Mouse (Mus musculus) layer of hippocampus, adult 9-11 months (tissue): ENCODE measurements around the gene Gpr180.
"Not testable (repeated sequence)": the region's sequence is repeated elsewhere in the genome, so short reads cannot be mapped to it uniquely, and the experiment has no call there.

ENCODE experiments used
- DNase-seq: peaks from one replicate; pipeline ENCODE4 v3.0.0; 2022

Gene Gpr180

GRCm38 (mm10) chr14:118136744-118137452 is at the start of gene Gpr180:
Gene Gpr180 (plus strand): TSS chr14:118137158.
- DNase-seq, result peak; percentile 97

GRCm38 (mm10) chr14:118088437-118089207 is 48.3 kb upstream of the Gpr180 start:
- DNase-seq, result peak; percentile 6

GRCm38 (mm10) chr14:118089215-118089805 is 47.6 kb upstream of the Gpr180 start:
- peak; percentile 88 for DNase-seq

GRCm38 (mm10) chr14:118089806-118090392 is 47.1 kb upstream of the Gpr180 start:
- no peak for DNase-seq

GRCm38 (mm10) chr14:118098265-118098664 is 38.7 kb upstream of the Gpr180 start:
- no peak for DNase-seq

- no peak for DNase-seq
These were observed 35.5 kb upstream of the Gpr180 start for GRCm38 (mm10) chr14:118101227-118101990.

GRCm38 (mm10) chr14:118107479-118107878 is 29.5 kb upstream of the Gpr180 start:
- not testable (repeated sequence) for DNase-seq

- no peak for DNase-seq
These were observed 23.8 kb upstream of the Gpr180 start for GRCm38 (mm10) chr14:118113116-118113515.

GRCm38 (mm10) chr14:118124129-118124528 is 12.8 kb upstream of the Gpr180 start:
- DNase-seq, result no peak

GRCm38 (mm10) chr14:118124771-118125170 is 12.2 kb upstream of the Gpr180 start:
- no peak for DNase-seq

GRCm38 (mm10) chr14:118126301-118126700 is 10.7 kb upstream of the Gpr180 start:
- no peak for DNase-seq

GRCm38 (mm10) chr14:118131472-118131871 is 5.5 kb upstream of the Gpr180 start:
- DNase-seq, result no peak

- DNase-seq, result no peak
These were observed 4.9 kb upstream of the Gpr180 start for GRCm38 (mm10) chr14:118131931-118132641.

- DNase-seq, result peak; percentile 100
These were observed 4.3 kb upstream of the Gpr180 start, which contains the start of gene Tgds for GRCm38 (mm10) chr14:118132642-118132977. Gene Tgds (minus strand): TSS chr14:118132755.

- DNase-seq, result no peak
These were observed 529 bp downstream of the Gpr180 start for GRCm38 (mm10) chr14:118137487-118137886.

GRCm38 (mm10) chr14:118142283-118142682 is 5.3 kb downstream of the Gpr180 start:
- DNase-seq, result no peak

- no peak for DNase-seq
These were observed 11.1 kb downstream of the Gpr180 start for GRCm38 (mm10) chr14:118148046-118148445.

GRCm38 (mm10) chr14:118148554-118148953 is 11.6 kb downstream of the Gpr180 start:
- no peak for DNase-seq

- DNase-seq, result no peak
These were observed 13.9 kb downstream of the Gpr180 start for GRCm38 (mm10) chr14:118150656-118151551.

GRCm38 (mm10) chr14:118151651-118152293 is 14.8 kb downstream of the Gpr180 start:
- DNase-seq, result no peak
